Mouse (Mus musculus): Measurements from ENCODE around the gene B3gntl1.

Gene B3gntl1

DNA sequence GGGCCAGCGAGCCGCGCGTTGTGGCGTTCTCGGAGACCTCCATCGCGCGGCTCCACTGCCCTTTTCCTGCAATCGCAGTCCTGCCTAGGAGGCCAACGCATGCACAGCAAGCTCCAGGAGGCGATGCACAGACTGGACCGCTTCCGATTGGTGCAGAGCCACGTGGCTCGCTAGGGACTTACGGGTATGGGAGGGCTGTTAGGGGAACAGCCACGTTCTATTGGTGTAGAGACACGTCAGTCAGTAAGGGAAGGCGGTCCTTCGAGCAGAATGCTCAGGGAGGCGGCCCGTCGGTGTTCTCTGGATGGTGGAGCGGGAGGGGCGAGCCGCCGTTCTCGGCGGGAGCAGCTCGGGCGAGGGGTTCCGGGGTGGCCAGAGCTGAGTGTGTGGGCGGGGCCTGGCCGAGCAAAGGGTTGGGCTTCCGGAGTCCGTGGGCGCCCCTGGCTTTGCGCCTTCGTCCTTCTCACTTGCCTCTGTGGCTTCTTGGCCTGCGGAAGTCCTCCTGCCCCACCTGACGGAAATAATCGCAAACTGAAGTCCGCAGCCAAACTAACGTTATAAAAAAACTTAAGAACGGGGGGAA is at the start of gene B3gntl1:
TSS of gene B3gntl1 (minus strand) at position 164 of the 583 bp plus-strand sequence.
- peak; percentile 100 for DNase-seq (ENCODE audit: low spot score)

DNA sequence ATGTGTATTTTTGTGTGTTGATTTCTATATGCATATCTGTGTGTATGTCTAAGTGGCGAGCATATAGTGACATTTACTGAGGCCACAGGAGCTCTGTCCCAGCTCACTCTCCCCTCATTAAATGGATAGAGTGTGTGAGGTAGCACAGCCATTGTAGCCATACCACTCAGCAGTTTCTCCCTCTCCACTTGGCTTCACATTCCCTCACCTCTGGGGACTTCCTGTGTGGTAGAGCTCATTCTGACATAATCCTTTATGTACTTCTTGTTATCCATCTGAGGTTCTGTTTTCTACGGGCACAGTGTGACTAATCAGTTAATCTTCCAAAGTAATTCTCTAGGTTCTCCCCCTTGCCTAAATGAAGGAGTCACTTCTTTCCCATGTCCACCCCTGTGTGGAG is 49.5 kb upstream of the B3gntl1 start:
- DNase-seq (ENCODE audit: low spot score) = no peak

DNA sequence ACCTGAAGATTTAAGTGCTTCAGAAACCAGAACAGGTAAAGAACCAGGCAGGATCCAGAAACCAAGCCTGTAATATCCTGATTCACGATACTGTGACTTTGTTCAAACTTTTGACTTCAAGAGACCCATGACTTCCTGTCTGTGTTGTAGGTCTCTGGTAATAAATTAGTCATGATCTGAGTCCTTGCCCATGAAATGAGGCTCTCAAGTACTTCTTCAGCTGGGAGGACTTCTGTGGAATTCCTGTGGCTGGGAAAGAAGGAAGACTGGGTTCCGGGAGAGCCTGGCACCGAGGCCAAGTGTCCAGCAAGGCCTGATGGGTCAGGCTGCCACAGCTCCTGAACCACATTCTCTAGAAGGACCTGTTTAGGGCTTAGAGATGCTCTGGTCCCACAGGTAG is 47.8 kb upstream of the B3gntl1 start:
- no peak for DNase-seq (ENCODE audit: low spot score)

DNA sequence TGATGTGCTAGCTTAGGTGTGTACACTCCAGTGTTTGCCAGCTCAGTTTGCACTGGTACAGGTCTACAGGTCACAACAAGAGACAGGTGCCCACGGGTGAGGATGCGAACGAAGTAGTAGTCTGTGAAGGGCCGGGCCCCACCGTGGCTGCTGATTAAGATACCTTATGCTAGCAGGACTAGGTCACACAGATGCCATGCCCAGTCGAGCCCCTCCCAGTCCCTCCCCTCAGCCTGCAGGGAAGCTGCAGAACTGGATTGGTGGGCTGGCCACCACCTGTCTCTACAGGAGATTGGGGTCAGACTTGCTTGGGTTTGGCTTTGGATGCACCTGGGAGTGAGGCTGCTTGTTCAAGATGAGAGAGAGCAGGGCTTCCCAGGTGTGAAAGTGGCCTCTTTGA is 44.8 kb upstream of the B3gntl1 start:
- DNase-seq (ENCODE audit: low spot score) = no peak

DNA sequence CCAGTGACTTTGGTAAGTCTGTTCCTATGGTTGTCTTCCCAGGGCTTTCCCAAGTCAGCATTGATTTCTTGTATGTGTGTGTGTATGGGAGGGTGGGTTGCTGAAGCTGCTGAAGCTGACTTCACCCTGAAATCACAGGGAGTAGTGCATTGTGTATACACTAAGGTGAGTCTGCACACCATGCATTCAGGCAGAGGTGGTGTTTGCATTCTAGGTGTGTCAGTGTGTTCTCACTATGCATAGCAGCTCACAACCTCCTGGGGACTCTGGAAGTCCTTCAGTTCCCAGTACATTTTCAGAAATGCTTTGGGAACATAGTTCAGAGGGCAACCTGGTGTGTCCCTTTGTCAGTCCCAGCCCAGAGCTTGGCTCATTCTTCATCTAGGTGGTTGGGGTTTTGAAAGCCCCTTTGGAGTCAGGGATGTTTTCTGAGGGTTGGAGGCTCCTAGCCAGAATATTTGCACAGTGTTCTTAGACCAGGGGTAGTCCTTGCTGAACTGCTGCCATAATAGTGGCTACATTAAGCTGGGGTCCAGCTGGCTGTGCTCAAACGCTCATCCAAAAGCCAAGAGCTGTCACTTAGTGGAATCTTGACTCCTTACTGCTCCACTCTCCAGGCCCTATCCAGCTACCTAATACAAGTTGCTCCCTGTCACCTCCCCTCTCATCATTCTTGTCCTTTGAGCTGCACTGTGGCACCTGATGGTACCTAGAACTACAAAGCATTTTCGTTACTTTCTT is 42.0 kb upstream of the B3gntl1 start:
- no peak for DNase-seq (ENCODE audit: low spot score)

DNA sequence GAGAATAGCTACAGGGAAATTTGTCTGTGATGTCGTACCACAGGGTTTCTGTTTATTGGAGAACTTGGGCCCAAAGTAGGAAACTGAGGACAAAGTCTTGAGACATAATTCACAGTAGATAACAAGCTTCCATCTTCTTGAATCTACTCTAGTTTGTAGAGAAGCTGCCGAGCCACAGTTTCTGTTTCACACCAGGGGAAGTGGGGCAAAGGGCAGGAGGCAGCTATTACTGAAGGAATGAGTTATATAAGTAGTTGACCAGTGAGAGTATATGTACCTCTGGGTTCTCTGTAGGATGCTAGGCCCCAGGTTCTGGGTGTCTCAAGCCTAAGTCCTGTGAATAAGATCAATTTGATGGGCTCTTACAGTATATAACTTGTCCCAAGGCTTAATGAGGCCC is 40.6 kb upstream of the B3gntl1 start:
- DNase-seq (ENCODE audit: low spot score) = no peak

DNA sequence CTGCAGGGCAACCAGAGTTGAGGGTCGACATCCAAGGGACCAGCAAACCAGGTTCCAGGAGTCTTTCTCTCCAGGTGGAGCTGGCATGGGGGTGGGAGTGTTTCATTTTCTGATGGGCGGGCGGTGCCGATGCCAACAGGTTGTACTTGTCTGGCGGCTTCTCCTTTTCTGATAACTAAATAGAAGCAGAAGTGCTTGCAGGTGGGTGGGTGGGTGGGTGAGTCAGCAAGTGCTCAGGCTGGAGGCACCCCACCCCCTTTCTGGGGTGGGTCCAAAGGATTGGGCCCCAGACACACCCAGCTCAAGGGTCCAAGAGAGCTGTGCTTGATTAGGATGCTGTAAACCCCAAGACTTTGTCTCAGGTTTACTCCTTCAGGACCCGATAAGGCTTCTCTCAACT is 40.0 kb upstream of the B3gntl1 start:
- no peak for DNase-seq (ENCODE audit: low spot score)

DNA sequence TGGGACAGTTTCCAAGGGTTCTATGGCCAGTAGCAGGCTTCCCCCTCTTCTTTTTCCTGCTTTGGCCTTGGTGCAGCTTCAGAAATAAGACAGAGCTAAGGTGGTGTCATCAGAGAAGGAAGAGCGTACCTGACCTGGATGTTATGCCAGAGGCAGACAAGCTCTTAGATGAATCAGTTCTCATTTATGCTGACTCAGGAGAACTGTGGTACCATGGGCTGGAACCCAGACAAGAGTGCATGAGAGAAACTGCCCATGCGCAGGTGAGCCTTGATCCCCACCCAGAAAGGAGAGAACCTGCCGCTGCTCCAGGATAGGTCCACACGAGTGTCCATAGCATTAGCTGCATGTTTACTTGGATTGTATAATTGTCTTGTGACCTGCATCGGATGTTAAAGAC is 37.3 kb upstream of the B3gntl1 start:
- no peak for DNase-seq (ENCODE audit: low spot score)

DNA sequence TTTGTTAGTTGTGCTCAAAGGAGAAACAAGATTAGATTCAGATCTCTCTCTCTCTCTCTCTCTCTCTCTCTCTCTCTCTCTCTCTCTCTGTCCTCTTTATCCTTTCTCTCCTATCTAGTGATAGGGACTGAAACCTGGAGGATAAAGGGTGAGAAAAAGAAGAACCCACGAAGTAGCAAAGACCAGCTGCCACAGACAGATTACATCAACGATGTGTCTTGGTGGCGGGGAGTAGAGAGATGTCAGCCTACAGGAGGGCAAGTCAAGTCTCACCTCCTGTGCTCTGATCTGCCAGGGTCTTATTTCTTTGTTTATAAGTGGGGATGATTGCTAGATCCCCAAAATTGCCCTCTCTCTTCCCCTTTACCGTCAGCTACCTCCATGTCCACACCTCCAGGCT is 36.3 kb upstream of the B3gntl1 start:
- no peak for DNase-seq (ENCODE audit: low spot score)

DNA sequence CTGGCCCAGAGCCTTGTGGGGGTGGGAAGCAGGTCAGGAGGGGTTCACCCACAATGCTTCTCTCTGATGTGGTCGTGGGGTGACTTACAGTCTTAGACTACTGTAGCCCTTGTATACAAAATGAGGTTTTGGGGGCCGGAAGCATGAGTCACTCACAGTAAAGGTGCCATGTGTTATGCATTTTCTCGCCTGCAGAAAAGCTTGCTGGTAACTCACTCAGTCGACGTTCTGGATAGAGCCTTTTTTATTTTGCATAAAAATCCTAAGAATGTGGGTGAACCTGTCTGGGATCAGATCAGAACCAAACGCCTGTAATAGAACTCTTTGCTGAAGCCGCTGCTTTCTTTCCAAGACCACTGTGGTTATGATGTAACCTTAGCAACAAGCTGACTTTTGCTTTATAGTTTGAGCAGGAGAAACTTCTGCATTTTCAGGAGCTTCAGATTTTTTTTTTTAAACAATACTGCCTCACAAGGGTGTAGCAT is 33.6 kb upstream of the B3gntl1 start:
- no peak for DNase-seq (ENCODE audit: low spot score)

DNA sequence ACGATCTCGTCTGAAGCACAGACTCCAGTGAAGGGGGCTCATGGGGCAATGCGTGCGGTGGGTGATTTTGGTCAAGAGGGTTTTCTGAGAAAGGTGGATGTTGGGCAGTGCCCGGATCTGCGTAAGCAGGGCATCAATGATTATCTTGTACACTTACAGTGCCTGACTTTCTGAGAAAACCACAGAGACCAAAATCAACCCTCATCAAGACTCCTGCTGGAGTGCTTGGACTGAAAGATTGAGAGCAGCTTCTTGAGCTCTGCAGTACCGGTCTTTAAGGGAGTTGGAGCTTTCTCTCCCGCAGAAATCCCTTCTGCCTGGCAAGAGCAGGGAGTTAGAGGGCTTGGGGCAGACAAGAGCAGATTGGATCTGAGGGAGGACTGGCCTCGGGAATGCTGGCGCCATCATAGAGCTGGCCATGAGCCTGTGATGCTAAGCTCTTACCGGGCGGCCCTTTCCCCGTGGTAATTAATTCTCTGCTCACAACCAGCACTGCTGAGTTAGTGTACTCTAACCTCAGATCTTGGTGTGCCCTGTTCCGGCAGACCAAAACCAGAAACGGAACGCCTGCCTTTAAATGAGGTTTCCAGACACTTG is 30.8 kb upstream of the B3gntl1 start:
- DNase-seq (ENCODE audit: low spot score) = no peak

DNA sequence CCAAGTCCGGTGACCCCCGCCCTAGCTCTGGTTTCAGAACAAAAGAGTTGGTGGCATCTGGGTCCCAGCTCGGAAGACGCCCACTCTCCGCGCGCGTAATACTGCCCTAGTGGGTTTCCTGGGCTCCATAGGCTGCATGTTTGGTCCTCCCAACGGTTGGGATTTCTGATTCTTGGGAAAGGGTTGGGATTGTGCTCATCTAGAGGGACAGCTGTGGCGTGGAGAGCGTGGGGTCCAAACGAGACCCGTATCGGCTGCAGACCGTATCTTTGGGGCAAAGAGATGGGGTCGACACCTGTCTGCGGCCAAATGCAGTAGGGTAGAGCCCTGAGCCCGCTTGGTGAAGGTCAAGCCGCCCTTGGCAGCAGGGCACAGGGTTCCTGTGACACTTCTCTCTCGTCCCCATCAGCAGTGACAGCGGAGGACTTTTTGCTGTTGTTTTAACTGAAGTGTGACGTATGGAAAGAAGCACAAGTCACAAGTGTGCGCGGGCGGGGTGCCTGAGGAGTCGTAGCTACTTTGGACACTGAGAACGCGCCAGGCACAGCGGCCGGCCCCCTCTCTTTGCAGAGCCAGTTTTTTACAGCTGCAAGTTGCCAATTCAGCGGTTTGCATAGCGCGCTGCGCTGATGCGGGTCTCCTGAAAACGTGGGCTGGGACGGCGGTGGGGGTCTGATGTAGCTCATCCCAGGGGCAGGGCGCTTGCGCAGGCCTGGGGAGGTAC is 30.1 kb upstream of the B3gntl1 start:
- no peak for DNase-seq (ENCODE audit: low spot score)

DNA sequence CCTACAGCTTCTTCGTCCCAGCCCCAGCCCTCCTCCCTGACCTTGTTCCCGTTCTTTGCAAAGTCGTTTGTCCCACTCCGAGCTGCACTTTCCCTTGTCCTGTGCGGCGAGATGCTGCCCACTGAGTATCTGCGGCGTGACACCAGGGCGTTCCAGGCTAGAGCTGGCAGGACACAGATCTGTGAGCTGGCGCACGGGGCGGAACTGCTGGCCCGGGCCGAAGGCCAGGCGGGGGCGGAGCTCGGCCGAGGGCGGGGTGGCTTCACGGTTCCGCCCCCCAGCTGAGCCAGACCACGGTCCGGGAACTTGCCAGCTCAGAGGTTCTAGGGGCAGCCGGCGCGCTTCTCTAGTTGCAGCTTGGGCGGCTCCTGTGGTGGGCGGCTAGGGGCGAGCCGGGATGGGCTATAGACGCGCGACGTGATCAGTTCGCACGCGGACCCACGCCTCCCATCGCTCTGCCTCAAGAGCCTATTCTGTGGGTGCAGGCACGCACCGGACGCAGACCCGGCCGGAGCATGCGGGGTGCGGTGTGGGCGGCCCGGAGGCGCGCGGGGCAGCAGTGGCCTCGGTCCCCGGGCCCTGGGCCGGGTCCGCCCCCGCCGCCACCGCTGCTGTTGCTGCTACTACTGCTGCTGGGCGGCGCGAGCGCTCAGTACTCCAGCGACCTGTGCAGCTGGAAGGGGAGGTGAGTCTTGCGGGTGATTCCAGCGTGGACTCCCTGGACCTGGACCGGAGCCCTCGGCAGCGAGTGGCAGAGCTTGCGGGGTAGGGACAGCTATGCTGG is 29.4 kb upstream of the B3gntl1 start:
- peak; percentile 91 for DNase-seq (ENCODE audit: low spot score)

DNA sequence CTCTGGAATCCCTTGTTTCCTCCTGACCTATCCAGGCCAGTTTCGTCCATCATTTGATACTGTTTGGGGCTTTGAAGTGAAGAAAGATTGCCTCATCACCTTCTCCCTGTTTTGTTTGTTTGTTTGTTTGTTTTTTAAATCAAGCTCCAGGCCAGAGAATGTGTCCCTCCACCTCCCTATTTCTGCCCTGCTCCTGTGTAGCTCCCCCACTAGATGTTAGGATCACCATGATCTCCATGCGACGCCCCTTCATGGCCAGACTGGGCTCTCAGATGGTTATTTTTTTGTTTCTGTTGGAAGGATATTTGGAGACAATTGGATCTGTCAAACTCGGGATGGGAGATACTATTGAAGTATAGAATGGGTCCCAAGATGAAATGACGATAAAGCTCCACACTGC is 28.3 kb upstream of the B3gntl1 start, which contains the start of gene Metrnl:
TSS of gene Metrnl (plus strand) at position 301 of the 400 bp plus-strand sequence.
- DNase-seq (ENCODE audit: low spot score) = no peak

DNA sequence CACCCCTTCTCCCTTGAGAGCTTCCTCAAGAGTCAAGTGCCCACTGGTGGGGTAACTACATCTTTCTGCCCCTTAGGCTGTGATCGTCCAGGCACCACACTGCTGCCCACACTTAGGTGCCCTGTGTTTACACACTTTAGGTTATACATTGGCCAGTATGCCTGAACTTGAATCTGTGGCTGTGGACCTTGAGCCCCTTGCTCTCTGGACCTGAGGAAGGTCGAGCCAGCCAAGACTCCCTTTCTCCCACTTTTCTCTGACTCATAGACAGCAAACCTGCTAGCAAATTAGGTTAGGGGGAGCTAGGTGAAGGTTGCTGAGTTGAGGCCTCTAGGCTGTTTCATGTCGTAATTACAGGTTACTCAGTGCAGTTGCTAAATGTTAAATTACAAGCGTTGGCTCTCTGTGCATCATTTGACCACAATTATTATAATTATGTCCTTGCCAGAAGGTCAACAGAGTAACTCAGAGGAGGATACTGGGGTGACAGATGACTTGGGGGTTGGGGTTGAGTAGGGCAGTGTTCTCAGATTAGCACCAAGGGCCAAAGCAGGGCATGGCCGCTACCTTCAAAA is 25.5 kb upstream of the B3gntl1 start:
- DNase-seq (ENCODE audit: low spot score) = no peak

DNA sequence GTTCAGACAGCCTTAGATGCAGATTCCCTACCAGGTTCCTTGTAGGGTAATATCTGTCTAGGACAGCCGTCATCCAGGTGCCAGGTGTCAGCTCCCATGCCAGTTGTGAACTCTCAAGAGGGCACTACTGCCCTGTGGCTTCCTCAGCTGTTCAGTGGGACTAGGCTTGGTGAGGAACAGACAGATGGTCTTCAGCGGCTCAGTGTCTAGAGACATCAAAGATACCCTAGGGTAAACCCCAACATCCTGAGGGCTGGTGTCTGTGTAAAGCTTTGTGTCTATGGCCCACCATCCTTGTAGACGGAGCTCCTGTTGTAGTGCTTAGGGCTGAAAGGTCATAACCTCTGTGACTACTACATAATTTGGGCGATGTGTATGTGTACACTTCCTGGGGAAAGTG is 24.3 kb upstream of the B3gntl1 start:
- DNase-seq (ENCODE audit: low spot score) = no peak

DNA sequence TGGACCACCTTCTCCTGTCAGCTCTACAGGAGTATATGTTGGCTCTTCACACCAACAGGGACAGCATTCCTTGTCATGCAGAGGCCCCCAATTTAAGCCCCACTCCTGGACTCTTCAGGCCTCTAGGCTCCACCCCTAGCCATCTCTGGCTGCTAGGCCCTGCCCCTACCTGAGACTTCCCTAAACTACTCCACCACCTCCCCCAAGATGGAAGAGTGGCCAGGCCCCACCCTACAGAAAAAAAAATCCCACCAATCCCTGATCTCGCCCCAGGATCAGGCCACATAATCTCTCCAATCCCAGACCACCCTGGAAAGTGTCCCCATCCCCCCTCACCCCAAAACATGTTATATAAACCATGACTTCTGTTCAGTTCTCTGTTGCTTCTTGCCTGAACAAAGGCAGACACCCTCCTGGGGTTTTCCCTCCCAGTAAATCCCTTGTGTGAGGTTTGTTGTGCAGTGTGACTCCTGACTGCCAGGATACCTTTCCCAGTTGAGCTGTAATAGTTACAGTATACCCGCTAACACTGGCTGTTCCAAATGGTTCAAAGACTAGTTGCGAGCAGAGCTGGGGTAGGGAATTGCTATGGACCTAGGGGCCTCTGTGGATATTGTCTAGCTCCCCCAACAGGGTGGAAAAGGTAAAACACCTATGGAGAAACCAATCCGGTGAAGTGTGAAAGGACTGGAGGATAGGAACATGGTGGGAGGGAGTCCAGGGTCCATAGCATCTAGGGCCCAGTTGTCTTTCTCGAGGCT is 22.5 kb upstream of the B3gntl1 start:
- DNase-seq (ENCODE audit: low spot score) = no peak

DNA sequence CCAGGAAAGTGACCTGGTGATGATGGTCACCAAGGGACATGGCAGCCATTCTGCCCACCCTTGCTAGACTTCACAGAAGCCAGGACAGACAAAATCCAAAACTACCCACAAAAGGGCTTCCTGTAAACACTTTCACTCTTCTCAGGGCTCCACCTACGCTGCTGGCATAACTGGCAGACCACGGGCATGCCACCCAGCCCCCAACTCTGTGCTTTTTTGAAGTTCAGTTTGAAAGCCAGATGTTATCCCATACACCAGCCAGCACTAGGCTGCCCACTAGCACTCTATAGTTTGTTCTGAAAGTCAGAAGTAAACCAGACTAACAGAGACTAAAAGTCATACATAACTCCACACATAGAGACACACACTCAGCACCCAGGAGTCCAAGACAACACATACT is 15.1 kb upstream of the B3gntl1 start:
- DNase-seq (ENCODE audit: low spot score) = no peak

DNA sequence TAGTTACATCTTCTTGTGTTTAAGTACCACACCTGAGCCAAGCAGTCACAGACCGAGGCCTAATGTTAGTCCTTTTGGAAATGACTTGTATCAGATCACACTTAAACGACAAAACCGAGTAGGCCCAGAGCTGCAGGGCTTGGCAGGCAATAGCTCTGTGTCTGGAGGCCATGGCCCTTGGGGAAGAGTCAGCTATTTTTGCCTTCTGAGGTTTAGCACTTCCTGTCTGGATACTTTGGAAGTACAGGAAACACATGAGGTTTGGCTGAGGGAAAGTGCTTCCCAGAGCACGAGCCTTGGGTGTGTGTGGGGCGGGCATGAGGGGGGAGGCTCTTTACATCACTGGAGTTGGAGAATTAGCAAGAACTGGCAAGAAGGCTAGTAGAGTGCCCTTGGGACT is 13.7 kb upstream of the B3gntl1 start:
- no peak for DNase-seq (ENCODE audit: low spot score)

DNA sequence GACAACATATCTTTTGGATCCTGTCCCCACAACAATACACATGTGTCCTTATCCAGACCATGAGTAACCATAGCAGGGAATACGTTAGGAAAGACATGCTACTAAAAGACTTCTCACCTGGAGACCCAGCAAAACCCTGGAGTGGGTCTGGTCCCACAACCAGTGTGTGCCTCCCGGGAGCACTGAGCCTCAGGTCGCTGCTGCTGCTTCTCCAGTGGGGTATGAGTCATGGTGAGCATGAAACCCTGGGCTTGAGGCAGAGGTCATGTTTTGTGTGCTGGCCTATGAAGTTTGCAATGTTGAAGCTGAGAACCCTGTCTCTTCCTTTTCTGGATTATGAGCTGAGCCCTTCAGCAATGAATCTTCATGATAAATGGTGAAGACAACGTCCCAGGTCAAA is 13.1 kb upstream of the B3gntl1 start:
- DNase-seq (ENCODE audit: low spot score) = no peak

DNA sequence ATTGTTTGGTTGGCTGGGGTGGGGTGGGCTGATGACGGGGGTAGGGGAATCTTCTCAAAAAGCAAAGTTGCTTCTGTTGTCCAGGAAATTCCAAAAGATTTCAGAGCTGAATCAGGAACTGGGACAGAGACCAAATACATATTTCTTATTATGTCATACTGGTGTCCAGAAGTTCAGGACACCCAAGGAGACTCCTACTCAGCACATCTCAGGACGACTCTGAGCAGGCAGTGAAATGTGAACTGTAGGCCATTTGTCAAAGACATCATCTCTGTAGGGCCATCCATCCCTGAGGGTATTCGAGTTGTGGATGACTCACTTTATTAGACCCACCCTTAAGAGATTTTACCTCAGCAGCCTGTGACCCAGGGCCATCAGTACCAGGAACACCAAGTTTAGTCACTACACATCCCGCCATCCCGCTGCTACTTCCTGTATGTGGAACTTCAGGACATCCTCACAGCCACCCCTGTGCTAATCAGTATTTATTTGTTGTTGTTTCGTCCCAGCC is 12.6 kb upstream of the B3gntl1 start:
- no peak for DNase-seq (ENCODE audit: low spot score)

Measured in ovary, postnatal 14 days (tissue).